Mouse (Mus musculus) midbrain, embryonic 13.5 days (tissue): ENCODE measurements around the gene Slco6c1. TPM values are rescaled to one million over a fixed set of nuclear protein-coding genes. Genes with fewer than 3 reads are reported as not detected.

Experiments used
- ATAC-seq: fragments of 200-750 bp; cut with Nextera tagmentation; 2 replicates; pipeline ENCODE4 v1.8.0; 2017; ENCODE audit warnings: mild to moderate bottlenecking, moderate TSS enrichment, moderate library complexity
- H3K27ac ChIP-seq: fragments of 300-500 bp; sonication (generic); 2 replicates; pipeline ENCODE4 v1.5.1; 2015; ENCODE audit warnings: inconsistent platforms, mild to moderate bottlenecking, moderate library complexity
- H3K27me3 ChIP-seq: fragments of 300-500 bp; sonication (generic); 2 replicates; pipeline ENCODE4 v1.6.1; 2015; ENCODE audit warnings: mild to moderate bottlenecking, inconsistent platforms
- H3K36me3 ChIP-seq: fragments of 300-500 bp; sonication (generic); 2 replicates; pipeline ENCODE4 v1.6.1; 2015; ENCODE audit warnings: mild to moderate bottlenecking, inconsistent platforms
- H3K4me1 ChIP-seq: fragments of 300-500 bp; sonication (generic); replicated peaks from 2 replicates; pipeline ENCODE4 v1.6.1; 2015; ENCODE audit warnings: inconsistent platforms
- H3K4me2 ChIP-seq: fragments of 300-500 bp; sonication (generic); replicated peaks from 2 replicates; pipeline ENCODE4 v1.6.1; 2015; ENCODE audit warnings: moderate library complexity, mild to moderate bottlenecking, inconsistent platforms
- H3K4me3 ChIP-seq: fragments of 300-500 bp; sonication (generic); replicated peaks from 2 replicates; pipeline ENCODE4 v1.5.1; 2015; ENCODE audit warnings: mild to moderate bottlenecking, inconsistent platforms
- H3K9ac ChIP-seq: fragments of 300-500 bp; sonication (generic); replicated peaks from 2 replicates; pipeline ENCODE4 v1.6.1; 2015; ENCODE audit warnings: mild to moderate bottlenecking, inconsistent platforms
- H3K9me3 ChIP-seq: fragments of 300-500 bp; sonication (generic); 2 replicates; pipeline ENCODE4 v1.6.1; 2016; ENCODE audit warnings: mild to moderate bottlenecking, inconsistent platforms
- WGBS: fragments of 180-500 bp; shearing (Covaris S2); methylation state at CpG from one replicate; pipeline ENCODE4 v1.1.7; 2015; 5-methylcytosine and 5-hydroxymethylcytosine counted together
- polyA plus RNA-seq: library from polyadenylated mRNA; unstranded; fragments of >200 nt; fragmentation: Nextera tagmentation; extraction: Ambion mirVana; gene quantifications from 2 replicates; pipeline ENCODE4 v1.2.1, GENCODE M21; 2015

Gene Slco6c1
- not detected in 2 replicates for polyA plus RNA-seq

- no peak within 1 kb of the TSS for H3K27ac ChIP-seq
- H3K4me1 ChIP-seq: no peaks in the 10 kb centered on the region
- H3K9me3 ChIP-seq: no peaks in the 10 kb centered on the region
- WGBS: 96% methylated on average over 6 of the region's 6 CpGs
- H3K36me3 ChIP-seq: no peaks in the 10 kb centered on the region
- no peak for ATAC-seq
- no peak within 1 kb of the TSS for H3K4me2 ChIP-seq
- no peak within 1 kb of the TSS for H3K4me3 ChIP-seq
- H3K9ac ChIP-seq: no peak within 1 kb of the TSS
- no peaks in the 10 kb centered on the region for H3K27me3 ChIP-seq
Observed at GRCm38 (mm10) chr1:97128201-97128600, at the start of gene Slco6c1. Gene Slco6c1 (minus strand): TSS chr1:97128301.

- Histone ChIP-seq H3K4me1 (no peaks in the 10 kb centered on the region), H3K9me3 (no peaks in the 10 kb centered on the region), H3K27me3 (no peaks in the 10 kb centered on the region), H3K27ac (no peak overlapping the region), H3K4me2 (no peak overlapping the region), H3K4me3 (no peak overlapping the region), H3K36me3 (no peaks in the 10 kb centered on the region), H3K9ac (no peak overlapping the region)
- 43% methylated on average over 1 of the region's 1 CpGs for WGBS
- no peak for ATAC-seq
Observed at GRCm38 (mm10) chr1:97038982-97039381, 89.1 kb downstream of the Slco6c1 start.

GRCm38 (mm10) chr1:97038548-97038947 is 89.6 kb downstream of the Slco6c1 start:
- Histone ChIP-seq H3K9me3 (no peaks in the 10 kb centered on the region), H3K4me3 (no peak overlapping the region), H3K36me3 (no peaks in the 10 kb centered on the region), H3K27ac (no peak overlapping the region), H3K27me3 (no peaks in the 10 kb centered on the region), H3K4me1 (no peaks in the 10 kb centered on the region), H3K9ac (no peak overlapping the region), H3K4me2 (no peak overlapping the region)
- 17% methylated on average over 2 of the region's 2 CpGs for WGBS
- ATAC-seq: no peak

- 79% methylated on average over 2 of the region's 2 CpGs for WGBS
- Histone ChIP-seq H3K4me1 (no peaks in the 10 kb centered on the region), H3K4me3 (no peak overlapping the region), H3K27ac (no peak overlapping the region), H3K27me3 (no peaks in the 10 kb centered on the region), H3K4me2 (no peak overlapping the region), H3K36me3 (no peaks in the 10 kb centered on the region), H3K9me3 (no peaks in the 10 kb centered on the region), H3K9ac (no peak overlapping the region)
- no peak for ATAC-seq
Observed at GRCm38 (mm10) chr1:97037955-97038354, 90.1 kb downstream of the Slco6c1 start.

- Histone ChIP-seq H3K27ac (no peak overlapping the region), H3K9me3 (no peaks in the 10 kb centered on the region), H3K9ac (no peak overlapping the region), H3K4me1 (no peaks in the 10 kb centered on the region), H3K4me2 (no peak overlapping the region), H3K27me3 (no peaks in the 10 kb centered on the region), H3K4me3 (no peak overlapping the region), H3K36me3 (no peaks in the 10 kb centered on the region)
- WGBS: 83% methylated on average over 2 of the region's 2 CpGs
- ATAC-seq: no peak
Observed at GRCm38 (mm10) chr1:97021388-97021787, 106.7 kb downstream of the Slco6c1 start.

GRCm38 (mm10) chr1:97019404-97019803 is 108.7 kb downstream of the Slco6c1 start:
- 60% methylated on average over 1 of the region's 1 CpGs for WGBS
- Histone ChIP-seq H3K4me2 (no peak overlapping the region), H3K4me1 (no peaks in the 10 kb centered on the region), H3K27me3 (no peaks in the 10 kb centered on the region), H3K27ac (no peak overlapping the region), H3K9me3 (no peaks in the 10 kb centered on the region), H3K4me3 (no peak overlapping the region), H3K36me3 (no peaks in the 10 kb centered on the region), H3K9ac (no peak overlapping the region)
- no peak for ATAC-seq

GRCm38 (mm10) chr1:97018978-97019377 is 109.1 kb downstream of the Slco6c1 start:
- ATAC-seq: no peak
- Histone ChIP-seq H3K27me3 (no peaks in the 10 kb centered on the region), H3K36me3 (no peaks in the 10 kb centered on the region), H3K4me2 (no peak overlapping the region), H3K27ac (no peak overlapping the region), H3K4me3 (no peak overlapping the region), H3K4me1 (no peaks in the 10 kb centered on the region), H3K9ac (no peak overlapping the region), H3K9me3 (no peaks in the 10 kb centered on the region)
